Mouse (Mus musculus): ENCODE data around the gene Togaram1.

DNA sequence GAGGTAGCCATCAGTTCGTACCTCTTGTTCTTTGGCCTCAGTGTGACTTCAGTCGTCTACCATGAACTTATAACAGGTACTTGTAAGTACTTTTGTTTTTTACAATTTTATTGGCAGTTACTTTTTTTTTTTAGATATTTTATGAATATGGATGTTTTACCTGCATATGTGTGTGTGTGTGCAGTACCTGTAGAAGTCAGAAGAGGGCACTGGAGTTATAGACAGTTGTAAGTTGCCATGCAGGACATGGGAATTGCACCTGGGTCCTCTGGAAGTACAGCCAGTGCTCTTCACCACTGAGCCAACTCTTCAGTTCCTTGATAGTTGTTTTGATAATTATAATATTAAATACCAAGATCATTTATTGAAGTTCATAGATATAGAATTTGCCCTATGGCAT lies 28.1 kb upstream of the Togaram1 start:
- no peak for TF ChIP-seq POLR2A (IDR thresholded peaks at IDR 0.05; ENCODE audit: insufficient read length, low read depth)
- TF ChIP-seq USF1 (IDR thresholded peaks at IDR 0.05; ENCODE audit: low read depth): no peak
- no peak for TF ChIP-seq CEBPB (IDR thresholded peaks at IDR 0.05; ENCODE audit: insufficient read depth, poor library complexity, severe bottlenecking)
- no peak for TF ChIP-seq E2F4 (IDR thresholded peaks at IDR 0.05; ENCODE audit: insufficient read depth)
